Mouse (Mus musculus) frontal cortex, postnatal 25 days (tissue): ENCODE results near the gene Fam160a1.

Experiments
- DNase-seq, 2 experiments: peaks; one replicate each; pipeline ENCODE4 v3.0.0; 2022; ENCODE audit warnings: low spot score in 2 of 2

Gene Fam160a1

DNA sequence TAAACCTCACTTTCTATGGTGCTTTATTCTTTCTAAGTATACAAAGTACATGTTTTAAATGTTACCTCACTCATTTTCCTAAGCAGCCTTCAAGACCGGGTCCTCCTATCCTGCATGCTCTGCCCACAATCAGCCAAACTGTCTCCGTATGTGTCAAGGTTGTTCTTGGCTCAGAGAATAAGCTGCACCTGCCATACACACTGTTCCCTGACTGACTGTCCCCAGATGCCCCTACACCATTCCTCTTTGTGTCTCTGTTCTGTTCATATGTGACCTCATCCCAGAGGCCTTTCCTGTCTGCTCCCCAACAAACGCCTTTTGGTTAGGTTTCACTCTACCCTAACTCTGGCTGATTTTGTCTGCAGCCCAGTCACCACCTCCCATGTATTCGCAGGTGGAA is 10.2 kb upstream of the Fam160a1 start:
- no peak for DNase-seq

DNA sequence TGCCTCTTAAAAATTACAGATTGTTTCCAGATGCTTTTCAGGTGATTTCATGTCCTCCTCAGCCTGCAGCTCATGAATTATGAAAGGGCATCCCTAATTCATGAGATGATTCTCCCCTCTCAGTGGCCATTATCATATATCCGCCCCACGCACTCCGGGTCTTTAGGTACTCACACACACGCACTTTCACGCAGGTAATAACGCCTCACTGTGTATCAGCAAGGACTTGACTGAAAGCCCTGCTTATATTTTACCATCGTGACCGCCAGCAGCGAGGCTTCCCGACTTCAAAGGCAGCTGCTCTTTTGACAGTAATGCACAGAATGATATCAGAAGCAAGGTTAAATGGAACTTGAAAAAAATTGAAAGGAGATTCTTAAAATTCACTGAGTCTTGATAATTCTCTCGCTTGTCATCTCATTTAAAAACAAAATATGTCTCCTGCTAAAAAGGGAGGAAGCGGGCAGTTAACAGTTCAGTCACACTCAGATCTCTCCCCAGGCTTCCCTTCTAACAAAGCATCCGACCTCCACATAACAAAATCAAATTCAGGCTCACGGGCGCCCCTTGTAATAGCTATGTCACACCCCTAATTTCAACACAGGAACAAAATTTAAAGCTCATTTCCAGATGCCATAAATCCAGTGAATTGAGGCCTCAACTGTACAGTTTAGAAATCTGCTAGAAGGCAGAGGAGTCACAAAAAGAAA is 3.9 kb upstream of the Fam160a1 start:
- no peak for DNase-seq

DNA sequence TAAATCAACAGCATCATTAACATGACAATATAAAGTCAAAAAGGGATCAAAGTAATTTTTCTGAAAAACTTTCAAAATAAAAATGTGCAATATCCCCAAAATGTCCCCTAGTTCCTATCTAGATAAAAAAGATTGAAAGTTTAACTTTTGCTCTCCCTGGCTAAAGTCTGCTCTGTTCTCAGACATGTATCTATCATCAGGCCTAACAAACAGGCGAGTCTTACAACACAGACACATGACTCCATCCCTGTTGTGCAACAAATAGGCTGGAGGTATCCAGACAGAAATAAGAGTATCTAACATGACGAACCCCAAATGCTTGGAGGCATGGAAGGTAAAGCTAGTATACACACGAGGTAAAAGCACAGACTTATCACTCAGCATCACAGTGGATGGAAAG is 2.2 kb upstream of the Fam160a1 start:
- no peak for DNase-seq

DNA sequence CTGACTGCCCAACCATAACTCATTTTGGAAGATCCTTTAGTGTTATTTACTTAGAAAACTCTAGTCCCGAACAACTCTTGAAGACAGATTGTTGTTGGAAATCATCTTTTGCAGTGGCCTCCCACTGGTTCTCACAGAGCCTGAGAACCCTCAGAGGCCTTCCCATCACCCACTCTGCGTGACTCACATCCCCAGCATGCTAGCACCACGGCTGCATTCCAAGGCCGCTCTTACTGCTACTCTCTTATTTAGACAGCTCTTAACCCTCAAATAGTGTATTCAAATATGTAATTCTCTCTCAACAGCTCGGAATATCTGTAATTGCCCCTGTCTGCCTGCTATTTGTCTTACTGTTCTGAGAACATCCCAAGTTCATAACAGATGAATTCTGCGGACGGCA is 2.9 kb downstream of the Fam160a1 start:
- peak; percentile 8 to 22 for DNase-seq

DNA sequence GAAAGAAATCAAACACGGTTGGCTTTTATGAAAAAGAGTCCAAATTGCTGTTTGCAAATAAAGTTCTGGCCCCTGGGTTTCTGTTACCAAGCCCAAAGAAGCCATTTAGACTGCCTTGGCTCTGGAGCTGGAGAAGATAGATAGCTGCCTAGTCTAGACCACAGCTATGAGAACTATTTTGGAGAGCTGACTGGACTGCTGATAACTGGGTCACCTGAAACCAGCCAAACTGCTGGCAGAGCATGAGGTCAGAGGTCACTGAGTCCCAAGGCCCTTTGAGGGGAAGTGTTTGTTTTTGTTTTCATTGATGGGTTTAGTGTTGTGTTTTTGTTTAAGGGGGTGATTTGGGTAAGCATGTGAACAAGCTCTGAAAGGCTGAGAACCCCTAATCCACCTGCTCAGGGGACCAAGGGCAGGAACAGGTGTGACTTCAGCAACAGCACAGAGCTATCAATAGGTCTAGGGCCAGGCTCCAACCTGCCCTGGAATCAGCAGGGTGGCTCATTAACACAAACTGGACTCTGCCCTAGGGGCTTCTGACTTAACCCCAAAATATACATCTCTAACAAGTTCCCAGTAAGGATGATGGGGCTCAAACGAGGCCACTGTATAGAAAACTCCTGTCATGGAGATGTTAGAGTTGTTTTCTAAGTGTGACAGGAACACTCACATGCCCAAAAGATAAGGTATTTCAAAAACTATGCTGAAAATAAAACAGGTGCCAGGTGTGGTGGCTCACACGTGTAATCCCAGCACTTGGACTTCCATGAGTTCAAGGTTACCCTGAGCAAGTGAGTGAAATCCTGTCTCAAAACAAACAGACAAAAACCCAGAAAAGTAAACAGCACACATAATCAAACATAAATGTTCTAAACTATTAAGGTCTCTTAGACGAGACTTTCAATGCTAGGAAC is 3.7 kb downstream of the Fam160a1 start:
- no peak for DNase-seq

DNA sequence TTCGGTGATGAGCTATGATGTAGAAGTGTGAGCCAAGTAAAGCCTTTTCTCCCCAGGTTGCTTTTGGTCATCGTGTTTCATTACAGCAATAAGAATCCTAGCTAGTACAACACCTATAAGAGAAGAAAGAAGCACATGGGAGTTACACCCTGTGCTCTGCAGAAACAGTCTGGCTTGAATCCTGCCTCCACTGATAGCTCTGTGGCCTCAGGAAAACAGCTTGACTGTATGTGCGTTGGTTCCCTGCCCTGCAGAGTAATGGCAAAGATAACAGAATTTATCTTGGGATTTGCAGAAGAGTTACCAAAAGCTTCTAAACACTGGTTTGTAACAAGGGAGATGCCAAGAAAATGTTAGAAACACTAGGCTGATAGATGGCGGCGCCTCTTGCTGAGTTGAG is 5.1 kb downstream of the Fam160a1 start:
- no peak for DNase-seq

DNA sequence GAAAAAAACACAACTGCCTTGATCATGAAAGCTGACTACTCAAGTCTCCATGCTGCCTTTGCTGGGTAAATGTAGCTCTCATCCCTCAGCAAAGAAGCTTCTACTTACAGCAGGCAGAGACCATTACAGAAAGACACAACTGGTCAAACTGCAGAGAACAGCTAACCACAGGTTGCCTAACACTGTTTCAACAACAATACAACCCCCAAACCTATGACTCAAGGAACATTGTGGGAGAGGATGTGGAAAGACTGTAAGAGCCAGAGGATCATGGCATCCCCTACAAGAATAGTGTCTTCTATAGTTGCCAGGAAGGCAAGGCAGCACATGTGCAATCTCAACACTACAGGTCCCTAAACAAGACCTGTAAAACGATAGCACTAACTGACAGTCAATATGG is 23.9 kb downstream of the Fam160a1 start:
- no peak for DNase-seq

DNA sequence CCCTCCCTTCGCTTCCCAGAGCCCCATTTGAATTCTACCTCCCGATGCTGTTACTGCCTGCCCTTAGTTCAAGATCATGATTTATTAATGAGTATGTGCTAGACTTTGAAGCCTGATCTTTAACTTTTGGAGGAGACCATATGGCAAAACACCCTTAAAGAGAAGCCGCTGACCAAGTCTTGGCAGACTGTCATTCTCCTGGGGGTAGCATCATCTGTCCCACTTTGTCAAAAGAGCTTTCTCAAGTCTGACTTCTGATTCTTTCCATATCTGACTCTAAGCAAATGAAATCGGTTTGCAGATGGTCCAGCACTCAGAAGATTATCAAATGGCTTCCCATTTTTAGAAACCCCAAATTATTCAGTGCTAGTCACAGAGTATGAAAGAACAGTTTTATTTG is 27.3 kb downstream of the Fam160a1 start:
- DNase-seq: no peak

DNA sequence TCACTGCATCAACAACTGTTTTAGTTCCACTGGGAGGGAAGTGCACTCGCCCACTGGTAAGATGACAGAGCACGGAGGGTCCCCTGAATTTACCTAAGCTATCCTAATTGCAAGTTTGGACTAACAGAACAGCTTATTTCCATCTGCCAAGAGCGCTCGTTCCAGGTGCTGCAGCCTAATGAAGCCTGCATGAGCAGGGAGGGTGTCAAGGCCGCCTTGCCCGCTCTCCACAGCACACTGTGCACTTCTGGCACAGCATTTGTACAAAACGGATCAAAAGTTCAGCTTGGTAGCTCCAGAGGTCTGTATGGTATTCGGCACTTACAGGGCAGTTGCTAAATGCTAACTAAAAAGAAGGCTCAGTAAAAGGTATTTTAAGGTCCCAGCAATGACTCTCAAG is 30.6 kb downstream of the Fam160a1 start:
- DNase-seq: no peak

DNA sequence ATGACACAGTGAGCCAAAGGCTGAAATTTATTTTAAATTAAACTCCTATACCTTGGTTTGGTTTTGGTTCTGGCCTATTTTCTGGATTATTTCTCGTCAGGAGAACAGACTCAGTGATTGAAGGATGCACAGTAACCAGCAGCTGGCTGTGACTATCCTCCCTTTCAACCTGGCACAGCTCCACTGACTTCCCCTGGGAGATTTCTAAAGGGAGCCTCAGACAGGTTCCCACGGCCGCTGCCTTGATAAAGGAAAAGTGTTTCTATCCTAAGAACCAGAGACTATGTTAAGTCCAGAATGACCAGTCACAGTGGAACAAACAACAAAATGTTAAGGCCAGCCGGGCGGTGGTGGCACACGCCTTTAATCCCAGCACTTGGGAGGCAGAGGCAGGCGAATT is 36.2 kb downstream of the Fam160a1 start:
- no peak for DNase-seq

DNA sequence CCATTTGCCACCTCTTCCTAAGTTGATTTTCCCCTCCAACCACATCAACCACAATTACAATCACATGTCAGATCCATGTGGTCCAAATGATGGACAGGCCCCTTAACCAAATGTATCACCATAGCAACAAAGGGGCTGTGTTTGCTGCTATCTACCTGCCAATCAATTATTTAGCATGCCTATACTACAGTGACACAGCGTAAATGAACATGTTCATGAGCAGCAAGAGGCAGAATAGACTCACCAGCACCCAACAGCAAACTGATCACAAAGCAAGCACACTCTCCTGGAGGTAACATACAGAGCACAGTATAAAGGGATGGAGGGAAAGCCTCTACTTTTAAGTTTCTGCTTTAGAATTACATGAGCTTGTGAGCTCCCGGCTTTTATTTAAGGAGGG is 36.8 kb downstream of the Fam160a1 start:
- no peak for DNase-seq

DNA sequence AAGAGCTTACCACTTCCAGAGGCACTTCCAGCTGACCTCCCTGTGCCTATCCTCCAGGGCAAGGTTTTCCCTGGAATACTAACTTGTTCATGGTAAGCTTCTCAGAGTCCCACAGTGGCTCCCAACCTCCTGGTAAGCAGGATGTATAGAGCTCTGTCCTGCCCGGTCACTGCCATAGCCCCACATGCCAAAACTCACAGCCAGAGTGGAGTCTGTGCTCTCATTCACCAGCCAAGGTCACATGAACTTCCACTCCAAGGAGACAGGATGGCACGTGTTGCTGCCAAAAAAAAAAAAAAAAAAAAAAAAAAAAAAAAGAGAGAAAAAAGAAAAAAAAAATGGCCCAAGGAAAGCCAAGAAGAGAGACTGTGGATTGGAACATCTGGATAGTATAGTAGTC is 39.2 kb downstream of the Fam160a1 start:
- no peak for DNase-seq

DNA sequence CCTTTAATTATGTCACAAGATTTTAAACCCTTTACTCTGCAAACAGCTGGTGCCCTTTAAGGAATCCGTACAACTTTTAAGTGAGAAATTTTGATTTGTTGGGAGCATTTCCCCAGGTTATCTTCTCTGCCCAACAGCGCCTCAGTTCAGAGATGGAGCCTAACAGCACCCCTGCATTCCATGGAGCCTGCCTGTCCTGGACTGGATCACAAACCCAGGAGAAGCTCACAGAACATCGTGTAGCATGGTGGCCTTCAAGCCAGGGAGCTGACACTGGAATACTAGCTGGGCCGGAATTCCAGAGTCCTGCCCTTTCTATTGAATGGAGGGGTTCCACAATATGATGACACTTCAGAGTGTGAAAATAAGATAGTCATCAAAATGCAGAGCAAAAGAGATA is 39.7 kb downstream of the Fam160a1 start:
- no peak for DNase-seq

DNA sequence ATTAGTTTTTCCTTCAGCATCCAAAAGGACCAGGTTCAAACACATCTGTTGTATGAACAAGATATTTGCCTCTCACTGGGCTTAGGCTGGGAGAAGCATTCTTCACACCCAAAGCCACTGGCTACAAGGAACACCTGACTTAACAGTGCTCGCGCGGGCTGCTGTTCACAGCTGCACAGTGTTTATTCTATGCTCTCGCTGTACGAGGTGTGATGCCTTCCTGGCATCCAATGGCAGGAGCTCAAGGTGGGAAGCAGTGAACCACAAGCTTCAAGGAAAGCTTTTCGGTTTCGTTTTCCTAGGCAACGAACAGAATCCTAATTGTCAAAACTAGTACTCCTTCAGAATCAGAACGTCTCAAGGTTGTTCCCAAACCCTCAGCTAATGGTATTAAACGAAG is 40.4 kb downstream of the Fam160a1 start:
- no peak for DNase-seq

DNA sequence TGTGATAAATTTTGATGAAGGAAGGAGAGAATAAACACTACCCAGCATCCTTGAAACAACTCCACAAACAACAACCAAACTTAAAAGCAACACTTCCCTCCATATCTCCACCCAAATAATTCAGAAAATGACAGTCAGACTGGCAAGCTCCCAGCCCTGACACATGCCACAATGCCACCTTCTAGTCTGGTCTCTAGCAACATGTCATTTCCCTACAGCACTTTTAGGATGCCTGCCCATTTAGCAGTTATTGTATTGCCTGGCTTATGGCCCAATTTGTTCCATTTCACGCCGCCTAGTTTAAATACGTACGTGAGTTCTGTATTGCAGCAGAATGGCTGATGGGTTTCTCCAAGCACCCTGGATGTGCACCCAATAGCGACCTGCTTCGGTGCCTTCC is 41.0 kb downstream of the Fam160a1 start:
- DNase-seq: no peak

DNA sequence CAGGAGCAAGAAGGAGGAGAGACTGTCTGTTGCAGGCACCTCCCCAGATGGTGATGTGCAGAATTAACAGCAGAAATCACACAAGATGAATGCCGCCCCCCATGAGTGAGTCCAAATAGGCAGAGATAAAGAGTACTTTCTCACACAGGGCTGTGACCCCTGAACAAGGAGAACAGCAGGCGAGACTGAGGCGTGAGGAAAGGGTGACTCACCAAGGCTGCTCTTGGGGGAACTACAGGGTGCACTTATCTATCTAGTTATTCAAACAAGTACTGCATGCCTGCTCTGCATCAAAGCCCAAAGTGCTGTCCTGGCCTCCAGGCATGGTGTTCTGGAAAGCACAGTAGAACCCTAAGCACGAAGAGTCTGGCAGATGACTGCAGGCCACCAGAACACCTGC is 43.2 kb downstream of the Fam160a1 start:
- DNase-seq: no peak

DNA sequence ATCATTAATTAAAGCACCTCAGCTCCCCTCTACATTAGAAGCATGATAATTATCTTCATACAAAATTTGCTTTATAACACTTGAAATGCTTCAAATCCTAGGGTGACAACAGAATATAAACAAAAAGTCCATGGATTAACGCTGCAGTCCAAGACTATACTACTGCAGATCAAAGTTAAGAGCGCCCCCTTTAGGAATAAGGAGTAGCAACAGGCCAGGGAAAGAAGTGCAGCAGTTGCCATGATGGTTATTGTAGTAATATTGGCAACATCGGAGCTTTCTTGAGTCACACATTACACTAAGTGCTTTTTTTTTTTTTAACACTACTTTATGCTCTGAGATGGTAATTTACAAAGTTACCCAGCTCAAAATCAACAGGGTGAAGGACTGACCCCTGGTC is 43.7 kb downstream of the Fam160a1 start:
- no peak for DNase-seq

DNA sequence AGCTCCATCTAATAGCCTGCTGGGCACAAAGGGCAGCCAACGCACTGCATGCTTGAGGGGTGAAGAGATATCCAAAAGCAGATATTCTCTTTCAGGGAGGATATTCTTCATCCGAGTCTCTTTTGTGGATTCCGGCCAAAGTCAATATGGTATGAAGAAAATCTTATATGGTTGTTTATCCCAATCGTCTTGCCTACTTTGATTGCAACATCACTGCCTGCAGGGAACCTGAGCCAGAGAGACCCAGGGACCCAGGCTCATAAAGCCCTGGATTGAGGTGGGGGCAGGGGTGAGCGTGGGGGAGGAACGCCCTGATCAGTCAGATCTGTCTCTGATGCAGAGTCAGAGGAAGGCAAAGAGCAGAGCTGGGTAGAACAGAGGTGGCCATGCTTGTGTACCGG is 52.2 kb downstream of the Fam160a1 start:
- DNase-seq: no peak

DNA sequence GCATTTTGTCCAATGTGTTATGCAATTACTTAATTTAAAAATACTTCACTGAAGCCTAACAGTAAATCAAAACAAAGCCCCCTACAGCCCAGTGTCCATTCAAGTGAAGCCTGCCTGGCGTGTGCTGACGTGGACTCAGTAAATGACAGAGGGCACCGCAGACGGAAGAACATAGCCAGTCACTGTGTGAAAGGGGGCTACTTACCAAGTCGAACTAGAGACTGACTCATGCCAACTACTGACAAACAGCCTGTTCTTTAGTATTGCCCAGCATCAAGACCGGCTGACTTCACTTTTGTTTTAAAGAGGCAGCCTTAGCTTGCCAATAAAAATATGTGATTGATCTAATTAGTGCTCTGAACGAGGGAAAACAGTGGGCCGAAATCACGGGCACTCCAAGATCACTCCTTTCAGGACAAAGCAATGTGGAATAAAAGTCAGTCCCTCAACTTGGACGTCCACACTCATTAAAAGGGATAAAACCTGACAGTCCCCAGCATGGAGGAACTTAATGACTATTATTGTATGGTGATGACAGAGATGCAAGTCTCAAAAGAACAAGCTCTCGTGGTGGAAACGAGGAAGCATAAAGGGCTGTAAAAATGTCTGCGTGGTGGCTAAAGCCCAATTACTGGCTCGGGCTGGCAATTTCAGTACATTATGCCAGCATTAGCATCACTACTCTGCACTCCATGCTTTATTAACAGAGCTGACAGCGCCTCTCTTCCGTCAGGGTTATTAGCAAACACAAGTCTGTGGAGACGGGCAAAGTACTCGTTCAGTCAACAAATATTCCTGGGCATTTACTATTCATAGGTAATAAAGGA is 52.9 kb downstream of the Fam160a1 start:
- no peak for DNase-seq

DNA sequence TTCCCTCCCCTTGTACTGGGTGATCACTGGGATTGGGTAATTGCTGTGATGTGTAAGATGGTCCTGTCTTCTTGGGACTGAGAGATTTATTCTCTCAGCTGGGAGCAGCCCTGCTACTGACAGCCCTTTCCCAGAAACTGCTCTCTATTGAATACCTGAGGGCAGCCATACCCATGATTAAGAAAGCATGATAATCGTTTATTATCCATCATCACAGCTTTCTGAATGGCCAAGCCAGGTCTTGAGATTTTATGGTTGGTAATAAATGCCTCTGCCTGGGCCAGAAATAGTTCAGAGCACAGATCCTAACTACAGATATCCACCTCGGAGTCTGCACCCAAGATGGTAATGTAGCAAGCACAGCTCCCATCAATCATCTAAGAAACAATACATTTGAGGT is 59.1 kb downstream of the Fam160a1 start:
- DNase-seq: no peak

DNA sequence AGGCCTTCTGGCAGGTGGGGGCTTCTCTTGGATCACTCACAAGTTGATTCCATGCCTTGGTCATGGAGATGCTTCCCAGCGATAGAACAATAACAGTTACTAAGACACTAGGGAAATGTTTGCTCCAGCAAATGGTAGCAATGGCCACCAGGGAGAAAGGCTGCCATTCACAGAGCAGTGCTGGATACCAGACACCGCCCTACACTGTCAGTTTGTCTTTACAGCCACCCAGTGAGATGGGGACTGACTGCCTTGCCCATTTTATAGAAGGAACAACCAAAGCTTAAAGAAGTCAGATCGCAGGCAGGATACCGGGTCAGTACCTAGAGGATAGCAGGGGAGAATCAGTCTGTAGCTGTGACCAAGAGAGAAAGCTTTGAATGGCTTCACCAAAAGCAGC is 59.7 kb downstream of the Fam160a1 start:
- DNase-seq: no peak

DNA sequence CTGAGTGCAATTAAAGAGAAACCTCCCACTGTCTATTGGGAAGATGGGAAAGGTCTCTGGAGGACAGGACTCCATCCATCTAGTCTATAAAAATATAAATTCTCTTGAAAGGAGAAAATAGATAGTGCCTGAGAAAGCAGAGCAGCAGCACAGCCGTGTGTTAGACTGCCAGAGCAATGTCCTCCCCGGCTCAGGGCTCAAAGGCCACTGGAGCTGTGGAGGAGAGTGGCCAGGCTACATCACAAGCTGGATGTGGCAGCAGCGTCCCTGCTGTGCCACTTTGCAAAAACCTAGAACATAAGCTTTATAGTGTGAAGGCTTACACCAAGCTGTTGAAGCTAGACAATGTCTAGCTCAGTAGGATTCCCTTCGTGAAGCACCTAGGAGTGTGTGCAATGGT is 67.7 kb downstream of the Fam160a1 start:
- DNase-seq: no peak
